Mouse (Mus musculus) gastrocnemius, postnatal 14 days (tissue): ENCODE results near the gene Gpm6a. TPM values are rescaled to one million over a fixed set of nuclear protein-coding genes. Genes with fewer than 3 reads are reported as not detected.

Experiments
- DNase-seq: peaks from one replicate; pipeline ENCODE4 v3.0.0; 2021; ENCODE audit warnings: mixed read lengths
- intact Hi-C: fragments of 180-260 bp; cut with DNase I; formaldehyde crosslinking; loops from one replicate; pipeline ENCODE4 v1.15.1; 2025; ENCODE audit warnings: low total_unique reads
- long read RNA-seq, 2 experiments: library from polyadenylated mRNA; stranded (forward); transcript quantifications; one replicate each; pipeline ENCODE4 v2.0.0; 2021
- total RNA-seq, 2 experiments: library from RNA; stranded (reverse); gene quantifications; 2 replicates each; pipeline ENCODE4 v1.2.3; 2021

The Gpm6a gene
- under 1 TPM; 0.38 to 0.45 TPM for total RNA-seq
- long read RNA-seq, experiment 1: 0 reads
- long read RNA-seq, experiment 2, partial matches to known transcripts: 1 of 1 reads
- long read RNA-seq, experiment 2, other reads (novel, unspliced or antisense): 0 of 1 reads

GRCm38 (mm10) chr8:54954741-54955455 lies at the start of gene Gpm6a:
TSS of gene Gpm6a (plus strand) at chr8:54954843.
- intact Hi-C loops: no loop called here
- DNase-seq: no peak

GRCm38 (mm10) chr8:54912891-54913290 lies 41.8 kb upstream of the Gpm6a start:
- intact Hi-C loops: no loop called here
- DNase-seq: no peak

GRCm38 (mm10) chr8:54917710-54918109 lies 36.9 kb upstream of the Gpm6a start:
- DNase-seq: no peak
- intact Hi-C loops: no loop called here

GRCm38 (mm10) chr8:54922160-54922855 lies 32.3 kb upstream of the Gpm6a start:
- intact Hi-C loops: no loop called here
- no peak for DNase-seq

GRCm38 (mm10) chr8:54924936-54925335 lies 29.7 kb upstream of the Gpm6a start:
- intact Hi-C loops: no loop called here
- DNase-seq: no peak

- no peak for DNase-seq
- intact Hi-C loops: no loop called here
These were observed 22.3 kb upstream of the Gpm6a start for GRCm38 (mm10) chr8:54932306-54932705.

- DNase-seq: no peak
- intact Hi-C loops: no loop called here
These were observed 1.3 kb upstream of the Gpm6a start for GRCm38 (mm10) chr8:54953351-54953750.

GRCm38 (mm10) chr8:54954030-54954429 lies 613 bp upstream of the Gpm6a start:
- DNase-seq: no peak
- intact Hi-C loops: no loop called here

GRCm38 (mm10) chr8:54955456-54955800 lies 785 bp downstream of the Gpm6a start:
- intact Hi-C loops: no loop called here

GRCm38 (mm10) chr8:54955935-54956573 lies 1.4 kb downstream of the Gpm6a start:
- intact Hi-C loops: no loop called here
- DNase-seq: no peak

More at GRCm38 (mm10) chr8:54955456-54955800, 785 bp downstream of the Gpm6a start:
- no peak for DNase-seq

GRCm38 (mm10) chr8:54956787-54957186 lies 2.1 kb downstream of the Gpm6a start:
- DNase-seq: no peak
- intact Hi-C loops: no loop called here

- intact Hi-C loops: no loop called here
- DNase-seq: no peak
These were observed 2.9 kb downstream of the Gpm6a start for GRCm38 (mm10) chr8:54957506-54957905.

- DNase-seq: no peak
- intact Hi-C loops: loop anchor here (10.0 kb wide), 1 partner anchor 753 kb away; no protein-coding TSS in a partner anchor
These were observed 6.9 kb downstream of the Gpm6a start for GRCm38 (mm10) chr8:54961571-54961970.

- intact Hi-C loops: no loop called here
- no peak for DNase-seq
These were observed 20.4 kb downstream of the Gpm6a start for GRCm38 (mm10) chr8:54975020-54975419.

- intact Hi-C loops: no loop called here
- no peak for DNase-seq
These were observed 20.9 kb downstream of the Gpm6a start for GRCm38 (mm10) chr8:54975506-54975905.

- intact Hi-C loops: no loop called here
- DNase-seq: no peak
These were observed 21.3 kb downstream of the Gpm6a start for GRCm38 (mm10) chr8:54975927-54976326.

GRCm38 (mm10) chr8:54976663-54977062 lies 22.0 kb downstream of the Gpm6a start:
- intact Hi-C loops: no loop called here
- no peak for DNase-seq

GRCm38 (mm10) chr8:54986791-54987190 lies 32.1 kb downstream of the Gpm6a start:
- intact Hi-C loops: no loop called here
- no peak for DNase-seq

GRCm38 (mm10) chr8:54989093-54989492 lies 34.5 kb downstream of the Gpm6a start:
- intact Hi-C loops: no loop called here
- DNase-seq: no peak

- DNase-seq: no peak
- intact Hi-C loops: no loop called here
These were observed 37.4 kb downstream of the Gpm6a start for GRCm38 (mm10) chr8:54991840-54992609.
